Mouse (Mus musculus): ENCODE measurements around the gene Gpr155. TPM values are rescaled to one million over a fixed set of nuclear protein-coding genes. Genes with fewer than 3 reads are reported as not detected.

Gpr155 gene
- polyA plus RNA-seq, 1 experiment = 3.6 TPM

GRCm38 (mm10) chr2:73404442-73404841 lies 18.1 kb upstream of the Gpr155 start:
- Histone ChIP-seq H3K27me3 (ENCODE audit: control insufficient read depth, insufficient read depth, low read length) (no peaks in the 10 kb centered on the region), H3K27ac (ENCODE audit: insufficient read depth, low read length) (no peak overlapping the region), H3K4me1 (ENCODE audit: control insufficient read depth, insufficient read depth, insufficient read length) (no peaks in the 10 kb centered on the region), H3K36me3 (ENCODE audit: control insufficient read depth, insufficient read depth, low read length) (no peaks in the 10 kb centered on the region), H3K4me3 (ENCODE audit: extremely low read depth, insufficient read depth, insufficient read length) (no peak overlapping the region)
- no peak for DNase-seq (ENCODE audit: low read depth in 1 of 2, low spot score in 2 of 2)
- TF ChIP-seq POLR2A (IDR thresholded peaks at IDR 0.05; ENCODE audit: low read depth, low read length) (no peak), CTCF (IDR thresholded peaks at IDR 0.05; ENCODE audit: extremely low read depth, insufficient read depth, insufficient read length, insufficient replicate concordance) (no peak)
- WGBS = 72% methylated on average over 9 of the region's 9 CpGs

GRCm38 (mm10) chr2:73403385-73404013 lies 17.1 kb upstream of the Gpr155 start:
- Histone ChIP-seq H3K27me3 (ENCODE audit: control insufficient read depth, insufficient read depth, low read length) (no peaks in the 10 kb centered on the region), H3K36me3 (ENCODE audit: control insufficient read depth, insufficient read depth, low read length) (no peaks in the 10 kb centered on the region), H3K27ac (ENCODE audit: insufficient read depth, low read length) (no peak overlapping the region), H3K4me1 (ENCODE audit: control insufficient read depth, insufficient read depth, insufficient read length) (no peaks in the 10 kb centered on the region), H3K4me3 (ENCODE audit: extremely low read depth, insufficient read depth, insufficient read length) (no peak overlapping the region)
- DNase-seq (ENCODE audit: low read depth in 1 of 2, low spot score in 2 of 2) = no peak
- WGBS = 68% methylated on average over 15 of the region's 15 CpGs
- TF ChIP-seq CTCF (IDR thresholded peaks at IDR 0.05; ENCODE audit: extremely low read depth, insufficient read depth, insufficient read length, insufficient replicate concordance) (no peak), POLR2A (IDR thresholded peaks at IDR 0.05; ENCODE audit: low read depth, low read length) (no peak)

- TF ChIP-seq CTCF (IDR thresholded peaks at IDR 0.05; ENCODE audit: extremely low read depth, insufficient read depth, insufficient read length, insufficient replicate concordance) = no peak
- TF ChIP-seq POLR2A (IDR thresholded peaks at IDR 0.05; ENCODE audit: low read depth, low read length) = no peak
Measured at GRCm38 (mm10) chr2:73401689-73402088, 15.3 kb upstream of the Gpr155 start.

GRCm38 (mm10) chr2:73397476-73397875 lies 11.1 kb upstream of the Gpr155 start:
- Histone ChIP-seq H3K27ac (ENCODE audit: insufficient read depth, low read length) (no peak overlapping the region), H3K27me3 (ENCODE audit: control insufficient read depth, insufficient read depth, low read length) (no peaks in the 10 kb centered on the region), H3K4me3 (ENCODE audit: extremely low read depth, insufficient read depth, insufficient read length) (no peak overlapping the region), H3K36me3 (ENCODE audit: control insufficient read depth, insufficient read depth, low read length) (no peaks in the 10 kb centered on the region), H3K4me1 (ENCODE audit: control insufficient read depth, insufficient read depth, insufficient read length) (no peaks in the 10 kb centered on the region)
- WGBS = 88% methylated on average over 2 of the region's 2 CpGs
- TF ChIP-seq POLR2A (IDR thresholded peaks at IDR 0.05; ENCODE audit: low read depth, low read length) (no peak), CTCF (IDR thresholded peaks at IDR 0.05; ENCODE audit: extremely low read depth, insufficient read depth, insufficient read length, insufficient replicate concordance) (no peak)
- no peak for DNase-seq (ENCODE audit: low read depth in 1 of 2, low spot score in 2 of 2)

More at GRCm38 (mm10) chr2:73401689-73402088, 15.3 kb upstream of the Gpr155 start:
- WGBS = 43% methylated on average over 1 of the region's 1 CpGs
- no peaks in the 10 kb centered on the region for H3K36me3 ChIP-seq (ENCODE audit: control insufficient read depth, insufficient read depth, low read length)
- no peak for DNase-seq (ENCODE audit: low read depth in 1 of 2, low spot score in 2 of 2)
- no peaks in the 10 kb centered on the region for H3K27me3 ChIP-seq (ENCODE audit: control insufficient read depth, insufficient read depth, low read length)
- no peak overlapping the region for H3K4me3 ChIP-seq (ENCODE audit: extremely low read depth, insufficient read depth, insufficient read length)
- H3K27ac ChIP-seq (ENCODE audit: insufficient read depth, low read length) = no peak overlapping the region
- H3K4me1 ChIP-seq (ENCODE audit: control insufficient read depth, insufficient read depth, insufficient read length) = no peaks in the 10 kb centered on the region

GRCm38 (mm10) chr2:73396828-73397325 lies 10.5 kb upstream of the Gpr155 start:
- 78% methylated on average over 3 of the region's 3 CpGs for WGBS
- Histone ChIP-seq H3K27ac (ENCODE audit: insufficient read depth, low read length) (no peak overlapping the region), H3K27me3 (ENCODE audit: control insufficient read depth, insufficient read depth, low read length) (no peaks in the 10 kb centered on the region)

GRCm38 (mm10) chr2:73395516-73395915 lies 9.1 kb upstream of the Gpr155 start:
- TF ChIP-seq POLR2A (IDR thresholded peaks at IDR 0.05; ENCODE audit: low read depth, low read length) (no peak), CTCF (IDR thresholded peaks at IDR 0.05; ENCODE audit: extremely low read depth, insufficient read depth, insufficient read length, insufficient replicate concordance) (no peak)
- 83% methylated on average over 8 of the region's 8 CpGs for WGBS
- H3K36me3 ChIP-seq (ENCODE audit: control insufficient read depth, insufficient read depth, low read length) = no peaks in the 10 kb centered on the region
- no peak for DNase-seq (ENCODE audit: low read depth in 1 of 2, low spot score in 2 of 2)
- H3K4me3 ChIP-seq (ENCODE audit: extremely low read depth, insufficient read depth, insufficient read length) = no peak overlapping the region
- H3K27ac ChIP-seq (ENCODE audit: insufficient read depth, low read length) = no peak overlapping the region
- no peaks in the 10 kb centered on the region for H3K4me1 ChIP-seq (ENCODE audit: control insufficient read depth, insufficient read depth, insufficient read length)
- no peaks in the 10 kb centered on the region for H3K27me3 ChIP-seq (ENCODE audit: control insufficient read depth, insufficient read depth, low read length)

More at GRCm38 (mm10) chr2:73396828-73397325, 10.5 kb upstream of the Gpr155 start:
- no peaks in the 10 kb centered on the region for H3K4me1 ChIP-seq (ENCODE audit: control insufficient read depth, insufficient read depth, insufficient read length)
- no peak overlapping the region for H3K4me3 ChIP-seq (ENCODE audit: extremely low read depth, insufficient read depth, insufficient read length)
- TF ChIP-seq CTCF (IDR thresholded peaks at IDR 0.05; ENCODE audit: extremely low read depth, insufficient read depth, insufficient read length, insufficient replicate concordance) (no peak), POLR2A (IDR thresholded peaks at IDR 0.05; ENCODE audit: low read depth, low read length) (no peak)
- no peaks in the 10 kb centered on the region for H3K36me3 ChIP-seq (ENCODE audit: control insufficient read depth, insufficient read depth, low read length)
- DNase-seq (ENCODE audit: low read depth in 1 of 2, low spot score in 2 of 2) = no peak

GRCm38 (mm10) chr2:73394476-73394875 lies 8.1 kb upstream of the Gpr155 start:
- no peak overlapping the region for H3K27ac ChIP-seq (ENCODE audit: insufficient read depth, low read length)
- 90% methylated on average over 3 of the region's 3 CpGs for WGBS
- H3K4me1 ChIP-seq (ENCODE audit: control insufficient read depth, insufficient read depth, insufficient read length) = peaks cover 2% of the 10 kb centered on the region; the same call in 1 of the 2 replicates
- H3K4me3 ChIP-seq (ENCODE audit: extremely low read depth, insufficient read depth, insufficient read length) = no peak overlapping the region
- H3K27me3 ChIP-seq (ENCODE audit: control insufficient read depth, insufficient read depth, low read length) = no peaks in the 10 kb centered on the region
- no peak for DNase-seq (ENCODE audit: low read depth in 1 of 2, low spot score in 2 of 2)
- no peaks in the 10 kb centered on the region for H3K36me3 ChIP-seq (ENCODE audit: control insufficient read depth, insufficient read depth, low read length)
- TF ChIP-seq POLR2A (IDR thresholded peaks at IDR 0.05; ENCODE audit: low read depth, low read length) (no peak), CTCF (IDR thresholded peaks at IDR 0.05; ENCODE audit: extremely low read depth, insufficient read depth, insufficient read length, insufficient replicate concordance) (no peak)

Measured in spleen, adult 2 months (tissue).